Mouse (Mus musculus): ENCODE data around the gene Acoxl. TPM values are rescaled to one million over a fixed set of nuclear protein-coding genes. Genes with fewer than 3 reads are reported as not detected.

The Acoxl gene
- polyA plus RNA-seq, 1 experiment: not detected

DNA sequence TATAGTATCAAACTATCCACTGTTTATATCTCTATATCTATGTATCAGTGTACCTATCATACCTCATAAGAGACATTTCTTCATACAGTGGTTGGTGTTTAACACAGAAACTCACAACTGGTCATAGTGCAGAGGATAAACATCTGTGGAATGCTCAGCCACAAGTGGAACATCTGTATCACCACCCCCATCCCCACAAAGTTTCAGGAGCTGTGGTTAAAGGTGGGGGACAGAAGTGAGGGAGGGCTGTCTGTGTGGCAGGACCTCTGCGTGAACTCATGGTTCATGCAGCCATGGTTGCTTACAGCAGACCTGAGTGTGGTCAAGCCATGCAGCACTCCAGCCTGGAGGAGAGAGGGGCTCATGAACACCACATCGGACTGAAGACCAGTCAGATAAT lies 234.9 kb downstream of the Acoxl start:
- TF ChIP-seq POLR2A (IDR thresholded peaks at IDR 0.05; ENCODE audit: low read depth, low read length) (no peak), CTCF (conservative IDR thresholded peaks at IDR 0.05; ENCODE audit: insufficient read depth, insufficient read length, low read depth, low read length) (no peak)
- no peak overlapping the region for H3K4me3 ChIP-seq (ENCODE audit: insufficient read depth, low read depth, low read length)
- H3K27me3 ChIP-seq (replicated peaks; ENCODE audit: control insufficient read depth, insufficient read depth, low read length): no peaks in the 10 kb centered on the region
- H3K36me3 ChIP-seq (ENCODE audit: control insufficient read depth, insufficient read depth, low read length): no peaks in the 10 kb centered on the region
- H3K27ac ChIP-seq (ENCODE audit: insufficient read depth, low read depth, low read length): no peak overlapping the region
- no peaks in the 10 kb centered on the region for H3K4me1 ChIP-seq (ENCODE audit: control insufficient read depth, insufficient read depth, low read length)
- no peak for DNase-seq
- 90% methylated on average over 2 of the region's 2 CpGs for WGBS

DNA sequence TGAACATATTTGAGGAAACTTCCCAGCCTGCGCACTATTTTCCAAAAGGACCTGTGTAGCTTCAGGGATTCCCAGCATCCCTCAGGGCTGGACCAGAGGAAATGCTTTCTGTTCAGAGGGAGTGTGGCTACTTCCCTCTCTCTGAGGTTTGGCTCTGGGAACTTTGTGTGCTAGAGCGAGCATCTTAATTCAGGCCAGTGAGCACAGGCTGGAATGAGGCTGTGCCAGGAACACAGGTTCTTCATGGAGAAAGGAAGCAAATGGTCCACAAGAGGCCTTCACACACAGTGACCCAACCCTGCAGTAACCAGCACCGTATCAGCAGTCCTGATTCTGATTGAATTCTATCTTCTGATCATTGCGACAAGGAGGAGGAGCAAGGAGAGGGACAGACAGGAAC lies 238.3 kb downstream of the Acoxl start:
- 85% methylated on average over 4 of the region's 4 CpGs for WGBS
- Histone ChIP-seq H3K4me1 (ENCODE audit: control insufficient read depth, insufficient read depth, low read length) (no peaks in the 10 kb centered on the region), H3K27ac (ENCODE audit: insufficient read depth, low read depth, low read length) (no peak overlapping the region), H3K36me3 (ENCODE audit: control insufficient read depth, insufficient read depth, low read length) (no peaks in the 10 kb centered on the region), H3K27me3 (replicated peaks; ENCODE audit: control insufficient read depth, insufficient read depth, low read length) (no peaks in the 10 kb centered on the region), H3K4me3 (ENCODE audit: insufficient read depth, low read depth, low read length) (no peak overlapping the region)
- no peak for DNase-seq
- no peak for TF ChIP-seq POLR2A (IDR thresholded peaks at IDR 0.05; ENCODE audit: low read depth, low read length)
- TF ChIP-seq CTCF (conservative IDR thresholded peaks at IDR 0.05; ENCODE audit: insufficient read depth, insufficient read length, low read depth, low read length): no peak

DNA sequence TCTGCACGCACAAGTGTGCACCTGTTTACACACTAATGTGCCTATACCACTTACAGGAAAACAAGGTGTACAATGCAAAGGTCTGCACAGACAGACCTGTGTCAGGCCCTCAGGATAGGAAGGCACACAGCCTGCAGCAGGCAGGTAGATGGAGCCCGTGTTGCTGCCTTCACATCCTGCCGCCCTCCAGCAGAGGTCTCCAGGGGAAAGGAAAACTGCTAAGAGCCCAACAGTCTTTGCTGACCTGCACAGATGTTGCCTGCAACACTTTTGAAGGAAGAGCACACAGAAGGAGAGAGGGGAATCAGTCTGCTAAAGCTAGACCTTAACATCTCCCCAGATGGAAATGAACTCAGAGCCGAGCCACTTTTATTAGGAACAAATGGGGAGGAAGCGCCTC lies 240.2 kb downstream of the Acoxl start:
- no peaks in the 10 kb centered on the region for H3K4me1 ChIP-seq (ENCODE audit: control insufficient read depth, insufficient read depth, low read length)
- no peak for TF ChIP-seq POLR2A (IDR thresholded peaks at IDR 0.05; ENCODE audit: low read depth, low read length)
- peak; percentile 76 for TF ChIP-seq CTCF (conservative IDR thresholded peaks at IDR 0.05; ENCODE audit: insufficient read depth, insufficient read length, low read depth, low read length)
- 41% methylated on average over 5 of the region's 5 CpGs for whole genome bisulfite sequencing

DNA sequence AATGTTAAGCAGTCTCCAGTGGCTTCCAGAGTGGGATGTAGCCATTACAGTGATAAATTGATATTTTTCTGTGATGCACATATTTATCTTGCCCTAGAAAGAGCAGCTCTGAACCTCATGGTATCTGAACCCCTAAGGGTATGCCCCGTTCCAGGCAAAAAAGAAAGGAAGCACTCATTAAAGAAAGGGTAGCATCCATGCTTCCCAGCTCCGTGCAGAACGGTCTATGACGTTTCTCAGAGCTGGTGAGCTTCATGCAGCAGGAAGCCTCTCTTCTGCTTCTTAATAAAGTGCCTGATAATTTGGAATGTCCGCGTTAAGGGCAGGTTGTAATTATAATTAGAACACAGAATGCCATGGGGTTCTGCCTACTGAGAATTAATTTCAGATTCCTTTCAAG lies 240.6 kb downstream of the Acoxl start:
- Histone ChIP-seq H3K4me1 (ENCODE audit: control insufficient read depth, insufficient read depth, low read length) (no peaks in the 10 kb centered on the region), H3K27ac (ENCODE audit: insufficient read depth, low read depth, low read length) (no peak overlapping the region), H3K4me3 (ENCODE audit: insufficient read depth, low read depth, low read length) (no peak overlapping the region), H3K36me3 (ENCODE audit: control insufficient read depth, insufficient read depth, low read length) (no peaks in the 10 kb centered on the region), H3K27me3 (replicated peaks; ENCODE audit: control insufficient read depth, insufficient read depth, low read length) (no peaks in the 10 kb centered on the region)
- TF ChIP-seq POLR2A (IDR thresholded peaks at IDR 0.05; ENCODE audit: low read depth, low read length) (no peak), CTCF (conservative IDR thresholded peaks at IDR 0.05; ENCODE audit: insufficient read depth, insufficient read length, low read depth, low read length) (no peak)
- DNase-seq: no peak
- WGBS: 70% methylated on average over 6 of the region's 6 CpGs

More for the DNA sequence above, 240.2 kb downstream of the Acoxl start:
- H3K36me3 ChIP-seq (ENCODE audit: control insufficient read depth, insufficient read depth, low read length): no peaks in the 10 kb centered on the region
- no peak overlapping the region for H3K27ac ChIP-seq (ENCODE audit: insufficient read depth, low read depth, low read length)
- no peak overlapping the region for H3K4me3 ChIP-seq (ENCODE audit: insufficient read depth, low read depth, low read length)
- no peaks in the 10 kb centered on the region for H3K27me3 ChIP-seq (replicated peaks; ENCODE audit: control insufficient read depth, insufficient read depth, low read length)
- peak; percentile 59 for DNase-seq

DNA sequence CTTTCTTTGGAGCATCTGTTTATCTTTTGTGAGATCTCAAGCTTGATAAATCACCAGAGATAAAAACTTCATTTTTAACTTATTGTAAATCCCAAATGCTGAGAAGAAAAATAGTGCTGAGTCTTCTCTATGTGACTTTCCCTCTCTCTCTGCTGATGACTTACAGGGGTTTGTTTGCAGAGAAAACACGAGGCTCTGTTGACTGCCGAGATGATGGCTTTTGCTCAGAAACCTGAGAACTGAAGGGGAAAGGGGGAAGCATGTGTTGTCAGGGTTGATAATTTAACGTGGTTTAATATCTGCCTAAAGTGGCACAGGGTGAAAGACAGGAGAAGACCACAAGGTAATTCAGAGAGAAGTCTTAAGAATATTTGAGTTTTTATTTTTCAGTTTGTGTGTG lies 245.2 kb downstream of the Acoxl start:
- WGBS: 32% methylated on average over 3 of the region's 3 CpGs
- no peak for TF ChIP-seq POLR2A (IDR thresholded peaks at IDR 0.05; ENCODE audit: low read depth, low read length)
- no peak for TF ChIP-seq CTCF (conservative IDR thresholded peaks at IDR 0.05; ENCODE audit: insufficient read depth, insufficient read length, low read depth, low read length)
- no peaks in the 10 kb centered on the region for H3K36me3 ChIP-seq (ENCODE audit: control insufficient read depth, insufficient read depth, low read length)
- no peak overlapping the region for H3K27ac ChIP-seq (ENCODE audit: insufficient read depth, low read depth, low read length)
- no peaks in the 10 kb centered on the region for H3K4me1 ChIP-seq (ENCODE audit: control insufficient read depth, insufficient read depth, low read length)
- H3K27me3 ChIP-seq (replicated peaks; ENCODE audit: control insufficient read depth, insufficient read depth, low read length): no peaks in the 10 kb centered on the region
- H3K4me3 ChIP-seq (ENCODE audit: insufficient read depth, low read depth, low read length): no peak overlapping the region
- DNase-seq: no peak

DNA sequence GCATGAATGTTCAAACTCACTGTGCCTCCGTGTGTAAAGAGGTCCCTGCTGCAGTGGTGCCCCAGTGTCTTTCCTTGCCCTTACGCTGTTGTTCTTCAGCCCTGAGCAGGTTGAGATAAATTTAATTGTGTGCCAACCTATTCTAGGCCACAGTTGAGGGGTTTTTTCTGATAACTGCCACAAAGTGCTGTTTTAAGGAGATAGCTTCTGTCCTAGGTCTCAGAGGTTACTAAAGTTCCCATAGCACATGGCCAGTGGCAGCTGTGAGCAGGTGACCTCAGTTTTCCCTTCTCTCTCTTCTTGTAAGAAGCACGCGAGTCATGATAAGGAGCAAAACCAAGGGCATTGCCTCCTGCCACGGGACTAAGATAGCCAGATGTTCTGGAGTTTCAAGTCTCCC lies 245.9 kb downstream of the Acoxl start:
- H3K4me1 ChIP-seq (ENCODE audit: control insufficient read depth, insufficient read depth, low read length): no peaks in the 10 kb centered on the region
- H3K36me3 ChIP-seq (ENCODE audit: control insufficient read depth, insufficient read depth, low read length): no peaks in the 10 kb centered on the region
- 93% methylated on average over 5 of the region's 5 CpGs for WGBS
- DNase-seq: no peak
- no peak overlapping the region for H3K27ac ChIP-seq (ENCODE audit: insufficient read depth, low read depth, low read length)
- H3K4me3 ChIP-seq (ENCODE audit: insufficient read depth, low read depth, low read length): no peak overlapping the region
- TF ChIP-seq POLR2A (IDR thresholded peaks at IDR 0.05; ENCODE audit: low read depth, low read length) (no peak), CTCF (conservative IDR thresholded peaks at IDR 0.05; ENCODE audit: insufficient read depth, insufficient read length, low read depth, low read length) (no peak)
- H3K27me3 ChIP-seq (replicated peaks; ENCODE audit: control insufficient read depth, insufficient read depth, low read length): no peaks in the 10 kb centered on the region

DNA sequence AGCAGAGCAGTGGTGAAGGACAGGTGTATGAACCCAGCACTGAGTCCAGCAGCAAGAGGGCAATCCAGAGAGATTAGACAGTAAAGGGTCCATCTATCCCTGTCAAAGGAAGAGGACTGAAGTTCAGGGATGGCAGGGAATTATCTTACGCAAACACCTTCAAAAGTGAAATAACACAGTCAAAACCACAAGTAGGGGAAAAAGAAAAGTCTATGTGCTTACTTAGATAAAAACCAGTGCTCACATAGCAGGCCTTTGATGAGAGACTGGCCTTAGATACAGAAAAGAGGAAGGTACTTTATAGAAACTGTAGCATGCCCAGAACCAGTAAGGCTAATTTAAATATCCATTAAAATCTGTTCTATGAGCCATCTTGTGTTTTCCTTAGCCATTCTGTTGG lies 246.8 kb downstream of the Acoxl start:
- H3K36me3 ChIP-seq (ENCODE audit: control insufficient read depth, insufficient read depth, low read length): no peaks in the 10 kb centered on the region
- no peak overlapping the region for H3K27ac ChIP-seq (ENCODE audit: insufficient read depth, low read depth, low read length)
- no peaks in the 10 kb centered on the region for H3K27me3 ChIP-seq (replicated peaks; ENCODE audit: control insufficient read depth, insufficient read depth, low read length)
- TF ChIP-seq CTCF (conservative IDR thresholded peaks at IDR 0.05; ENCODE audit: insufficient read depth, insufficient read length, low read depth, low read length) (no peak), POLR2A (IDR thresholded peaks at IDR 0.05; ENCODE audit: low read depth, low read length) (no peak)
- DNase-seq: no peak
- no peak overlapping the region for H3K4me3 ChIP-seq (ENCODE audit: insufficient read depth, low read depth, low read length)
- 97% methylated on average over 1 of the region's 1 CpGs for WGBS
- no peaks in the 10 kb centered on the region for H3K4me1 ChIP-seq (ENCODE audit: control insufficient read depth, insufficient read depth, low read length)
